Mouse (Mus musculus): Measurements from ENCODE around the gene Chm. TPM values are rescaled to one million over a fixed set of nuclear protein-coding genes. Genes with fewer than 3 reads are reported as not detected.
"Not testable (repeated sequence)": the region's sequence is repeated elsewhere in the genome, so short reads cannot be mapped to it uniquely, and the experiment has no call there.

The Chm gene
- polyA plus RNA-seq (2016; fragmentation: Nextera tagmentation; extraction: Ambion mirVana) = 12.9 and 14.8 TPM in 2 replicates

DNA sequence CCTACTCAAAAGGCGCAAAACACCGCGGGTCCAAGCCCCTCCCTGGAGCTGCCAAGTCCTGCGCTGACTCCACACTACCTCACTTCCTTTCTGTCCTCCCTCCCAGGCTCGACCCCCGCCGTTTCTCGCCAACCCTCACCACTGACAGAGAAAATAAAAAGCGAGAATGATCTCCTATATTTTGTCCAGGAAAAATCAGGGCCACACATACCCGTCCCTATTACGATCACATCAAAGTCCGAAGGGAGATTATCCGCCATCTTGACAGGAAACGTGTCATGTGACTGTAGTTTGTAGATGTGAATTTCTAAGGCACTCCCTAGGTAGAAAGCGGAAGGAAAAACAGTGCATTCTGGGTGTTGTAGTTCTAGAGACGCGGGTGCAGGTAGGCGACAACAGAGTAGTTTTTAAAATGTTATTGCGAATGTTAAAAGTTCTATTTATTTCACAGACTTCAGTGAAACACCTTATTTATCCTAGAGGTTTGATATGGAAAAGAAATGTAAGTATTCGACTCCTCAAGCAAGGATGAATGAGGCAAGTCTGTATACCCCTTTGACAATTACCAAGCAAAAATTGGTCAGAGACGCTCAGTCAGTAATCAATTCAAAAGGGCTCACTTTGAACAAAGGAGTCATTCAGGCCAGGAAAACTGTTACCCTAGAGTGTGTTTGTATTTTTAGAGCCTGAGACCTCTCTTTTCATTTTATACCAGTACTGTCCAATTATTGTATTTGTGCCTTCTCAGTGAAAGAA lies at the start of gene Chm:
Chm (minus strand) TSS at position 288 of the 756 bp plus-strand sequence.
- Histone ChIP-seq H3K4me3 (peak within 1 kb of the TSS; percentile 44), H3K4me1 (no peaks in the 10 kb centered on the region), H3K27ac (peak within 1 kb of the TSS; percentile 46; the same call in 1 of the 2 replicates), H3K9ac (peak within 1 kb of the TSS; percentile 35; the same call in 1 of the 2 replicates), H3K4me2 (replicated peaks) (peak within 1 kb of the TSS; percentile 51), H3K36me3 (no peaks in the 10 kb centered on the region), H3K27me3 (replicated peaks) (no peaks in the 10 kb centered on the region), H3K9me3 (no peaks in the 10 kb centered on the region)
- ATAC-seq (ENCODE audit: low FRiP score, low read depth) = peak; percentile 97
- 15% methylated on average over 21 of the region's 21 CpGs for WGBS

DNA sequence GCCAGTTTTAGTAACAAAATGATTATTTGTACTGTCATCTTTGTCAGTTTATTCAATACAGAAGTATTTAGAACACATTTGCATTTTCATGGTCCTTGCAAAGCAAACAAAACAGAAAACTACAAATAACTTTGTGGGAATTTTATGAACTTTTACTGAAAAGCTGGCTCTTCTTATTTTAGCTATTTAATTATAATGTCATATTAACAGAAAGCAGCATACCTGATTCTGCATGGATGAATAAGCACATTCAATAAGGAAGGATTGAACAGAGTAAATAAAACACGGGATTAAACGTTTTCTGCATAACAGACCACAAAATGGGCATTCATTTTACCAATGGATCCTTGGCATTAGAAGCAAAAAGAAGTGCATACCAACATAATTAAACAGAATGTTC lies 8.6 kb upstream of the Chm start:
- H3K4me1 ChIP-seq = no peaks in the 10 kb centered on the region
- no peak overlapping the region for H3K27ac ChIP-seq
- no peaks in the 10 kb centered on the region for H3K27me3 ChIP-seq (replicated peaks)
- H3K9ac ChIP-seq = no peak overlapping the region
- WGBS = 31% methylated on average over 2 of the region's 2 CpGs
- ATAC-seq (ENCODE audit: low FRiP score, low read depth) = no peak
- no peak overlapping the region for H3K4me3 ChIP-seq
- no peak overlapping the region for H3K4me2 ChIP-seq (replicated peaks)
- no peaks in the 10 kb centered on the region for H3K36me3 ChIP-seq
- no peaks in the 10 kb centered on the region for H3K9me3 ChIP-seq

GRCm38 (mm10) chrX:113184569-113185229 lies 618 bp downstream of the Chm start:
- 21% methylated on average over 17 of the region's 17 CpGs for WGBS
- Histone ChIP-seq H3K36me3 (no peaks in the 10 kb centered on the region), H3K4me2 (replicated peaks) (peak overlapping the region; percentile 51), H3K27me3 (replicated peaks) (no peaks in the 10 kb centered on the region), H3K4me3 (peak overlapping the region; percentile 44), H3K9me3 (no peaks in the 10 kb centered on the region), H3K27ac (peak overlapping the region; percentile 46; the same call in 1 of the 2 replicates), H3K9ac (peak overlapping the region; percentile 35; the same call in 1 of the 2 replicates), H3K4me1 (no peaks in the 10 kb centered on the region)
- ATAC-seq (ENCODE audit: low FRiP score, low read depth) = no peak; the same call in 1 of the 2 replicates

DNA sequence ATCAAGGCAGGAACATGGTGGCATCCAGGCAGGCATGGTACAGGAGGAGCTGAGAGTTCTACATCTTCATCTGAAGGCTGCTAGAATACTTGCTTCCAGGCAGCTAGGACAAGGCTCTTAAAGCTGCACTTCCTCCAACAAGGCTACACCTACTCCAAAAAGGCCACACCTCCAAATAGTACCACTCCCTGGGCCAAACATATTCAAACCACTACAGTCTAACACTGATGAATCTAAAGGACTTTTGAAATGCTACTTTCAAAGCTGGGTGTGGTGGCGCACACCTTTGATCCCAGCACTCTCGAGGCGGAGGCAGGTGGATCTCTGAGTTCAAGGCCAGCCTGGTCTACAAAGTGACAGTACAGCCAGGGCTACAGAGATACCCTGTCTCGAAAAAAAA lies 4.5 kb downstream of the Chm start:
- H3K36me3 ChIP-seq; H3K4me2 ChIP-seq (replicated peaks); H3K4me3 ChIP-seq; H3K27me3 ChIP-seq (replicated peaks); H3K4me1 ChIP-seq; ATAC-seq (ENCODE audit: low FRiP score, low read depth); H3K9ac ChIP-seq; H3K27ac ChIP-seq; H3K9me3 ChIP-seq: not testable (repeated sequence)
- WGBS = 93% methylated on average over 4 of the region's 4 CpGs

- no peaks in the 10 kb centered on the region for H3K4me1 ChIP-seq
- no peaks in the 10 kb centered on the region for H3K36me3 ChIP-seq
- no peak overlapping the region for H3K27ac ChIP-seq
- 73% methylated on average over 2 of the region's 2 CpGs for WGBS
- no peak overlapping the region for H3K4me3 ChIP-seq
- H3K4me2 ChIP-seq (replicated peaks) = no peak overlapping the region
- no peaks in the 10 kb centered on the region for H3K27me3 ChIP-seq (replicated peaks)
- ATAC-seq (ENCODE audit: low FRiP score, low read depth) = no peak
- H3K9ac ChIP-seq = no peak overlapping the region
- no peaks in the 10 kb centered on the region for H3K9me3 ChIP-seq
Measured at GRCm38 (mm10) chrX:113172766-113173165, 12.6 kb downstream of the Chm start.

GRCm38 (mm10) chrX:113172271-113172670 lies 13.0 kb downstream of the Chm start:
- Histone ChIP-seq H3K27me3 (replicated peaks) (no peaks in the 10 kb centered on the region), H3K9me3 (no peaks in the 10 kb centered on the region), H3K27ac (no peak overlapping the region), H3K4me3 (no peak overlapping the region), H3K9ac (no peak overlapping the region), H3K4me2 (replicated peaks) (no peak overlapping the region), H3K36me3 (no peaks in the 10 kb centered on the region), H3K4me1 (no peaks in the 10 kb centered on the region)
- no peak for ATAC-seq (ENCODE audit: low FRiP score, low read depth)
- WGBS = 78% methylated on average over 1 of the region's 1 CpGs

DNA sequence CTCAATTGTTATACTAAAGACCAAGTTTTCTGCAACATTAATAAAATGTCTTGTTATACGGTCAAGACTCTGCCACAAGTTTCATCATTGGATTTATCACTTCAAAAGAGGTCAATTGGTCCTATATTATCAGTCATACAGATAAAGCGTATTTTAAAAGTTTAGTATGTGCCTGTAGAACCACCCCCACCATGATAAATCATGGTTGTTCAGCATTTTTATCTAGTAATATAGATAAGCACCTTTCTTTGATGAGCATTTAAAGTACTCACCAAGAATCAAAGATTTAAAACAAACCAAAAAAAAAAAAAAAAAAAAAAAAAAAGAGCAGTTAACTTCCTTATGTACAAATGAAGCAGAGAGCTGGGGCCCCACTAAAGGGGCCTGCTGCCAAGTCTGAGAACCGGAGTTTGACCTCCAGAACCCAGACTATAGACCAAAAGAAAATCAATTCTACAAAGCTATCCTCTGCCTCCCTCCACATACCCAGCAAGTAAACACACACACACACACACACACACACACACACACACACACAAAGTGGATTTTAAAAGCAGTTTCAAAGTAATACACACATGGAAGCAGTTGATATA lies 25.0 kb downstream of the Chm start:
- Histone ChIP-seq H3K36me3 (no peaks in the 10 kb centered on the region), H3K4me3 (no peak overlapping the region), H3K27me3 (replicated peaks) (no peaks in the 10 kb centered on the region), H3K4me2 (replicated peaks) (no peak overlapping the region), H3K27ac (no peak overlapping the region), H3K9me3 (no peaks in the 10 kb centered on the region), H3K4me1 (no peaks in the 10 kb centered on the region), H3K9ac (no peak overlapping the region)
- WGBS = 69% methylated on average over 3 of the region's 3 CpGs
- ATAC-seq (ENCODE audit: low FRiP score, low read depth) = no peak

GRCm38 (mm10) chrX:113084171-113084570 lies 101.1 kb downstream of the Chm start:
- no peak overlapping the region for H3K27ac ChIP-seq
- WGBS = 70% methylated on average over 2 of the region's 2 CpGs
- H3K4me1 ChIP-seq = no peaks in the 10 kb centered on the region
- no peaks in the 10 kb centered on the region for H3K36me3 ChIP-seq
- H3K4me3 ChIP-seq = no peak overlapping the region
- H3K4me2 ChIP-seq (replicated peaks) = no peak overlapping the region
- no peak for ATAC-seq (ENCODE audit: low FRiP score, low read depth)
- no peak overlapping the region for H3K9ac ChIP-seq
- no peaks in the 10 kb centered on the region for H3K9me3 ChIP-seq
- no peaks in the 10 kb centered on the region for H3K27me3 ChIP-seq (replicated peaks)

- Histone ChIP-seq H3K9ac (no peak overlapping the region), H3K4me2 (replicated peaks) (no peak overlapping the region), H3K4me3 (no peak overlapping the region), H3K27ac (no peak overlapping the region), H3K27me3 (replicated peaks) (no peaks in the 10 kb centered on the region), H3K36me3 (no peaks in the 10 kb centered on the region), H3K4me1 (no peaks in the 10 kb centered on the region), H3K9me3 (no peaks in the 10 kb centered on the region)
- WGBS = 88% methylated on average over 2 of the region's 2 CpGs
- ATAC-seq (ENCODE audit: low FRiP score, low read depth) = no peak
Measured at GRCm38 (mm10) chrX:113076053-113076452, 109.3 kb downstream of the Chm start.

- no peak overlapping the region for H3K9ac ChIP-seq
- H3K4me1 ChIP-seq = no peaks in the 10 kb centered on the region
- H3K27ac ChIP-seq = no peak overlapping the region
- H3K9me3 ChIP-seq = no peaks in the 10 kb centered on the region
- ATAC-seq (ENCODE audit: low FRiP score, low read depth) = no peak
- H3K27me3 ChIP-seq (replicated peaks) = no peaks in the 10 kb centered on the region
- WGBS = 91% methylated on average over 4 of the region's 4 CpGs
- no peak overlapping the region for H3K4me2 ChIP-seq (replicated peaks)
- H3K4me3 ChIP-seq = no peak overlapping the region
- no peaks in the 10 kb centered on the region for H3K36me3 ChIP-seq
Measured at GRCm38 (mm10) chrX:113074823-113075222, 110.5 kb downstream of the Chm start.

GRCm38 (mm10) chrX:113003621-113004020 lies 181.7 kb downstream of the Chm start:
- ATAC-seq (ENCODE audit: low FRiP score, low read depth) = no peak
- Histone ChIP-seq H3K4me1 (no peaks in the 10 kb centered on the region), H3K9me3 (no peaks in the 10 kb centered on the region), H3K9ac (no peak overlapping the region), H3K4me2 (replicated peaks) (no peak overlapping the region), H3K4me3 (no peak overlapping the region), H3K27ac (no peak overlapping the region), H3K27me3 (replicated peaks) (no peaks in the 10 kb centered on the region), H3K36me3 (no peaks in the 10 kb centered on the region)
- 86% methylated on average over 3 of the region's 3 CpGs for WGBS

- Histone ChIP-seq H3K9ac (no peak overlapping the region), H3K36me3 (no peaks in the 10 kb centered on the region), H3K4me3 (no peak overlapping the region), H3K27ac (no peak overlapping the region), H3K4me2 (replicated peaks) (no peak overlapping the region), H3K9me3 (no peaks in the 10 kb centered on the region), H3K4me1 (no peaks in the 10 kb centered on the region), H3K27me3 (replicated peaks) (no peaks in the 10 kb centered on the region)
- WGBS = 82% methylated on average over 3 of the region's 3 CpGs
- no peak for ATAC-seq (ENCODE audit: low FRiP score, low read depth)
Measured at GRCm38 (mm10) chrX:113002192-113002591, 183.1 kb downstream of the Chm start.
